Mouse (Mus musculus) limb, embryonic 13.5 days (tissue): Measurements from ENCODE around the gene Fnbp1. TPM values are rescaled to one million over a fixed set of nuclear protein-coding genes. Genes with fewer than 3 reads are reported as not detected.

Experiments used
- ATAC-seq: fragments of 200-750 bp; cut with Nextera tagmentation; 2 replicates; pipeline ENCODE4 v1.8.0; 2017; ENCODE audit warnings: low read depth, moderate number of reproducible peaks, moderate TSS enrichment; ENCODE audit not compliant: low FRiP score
- H3K27ac ChIP-seq: fragments of 300-500 bp; sonication (generic); 2 replicates; pipeline ENCODE4 v1.5.1; 2015; ENCODE audit warnings: inconsistent platforms, mild to moderate bottlenecking, moderate library complexity
- H3K27me3 ChIP-seq: fragments of 300-500 bp; sonication (generic); 2 replicates; pipeline ENCODE4 v1.6.1; 2015; ENCODE audit warnings: mild to moderate bottlenecking, inconsistent platforms
- H3K36me3 ChIP-seq: fragments of 300-500 bp; sonication (generic); 2 replicates; pipeline ENCODE4 v1.6.1; 2015; ENCODE audit warnings: inconsistent platforms, mild to moderate bottlenecking, moderate library complexity
- H3K4me1 ChIP-seq: fragments of 300-500 bp; sonication (generic); 2 replicates; pipeline ENCODE4 v1.6.1; 2015; ENCODE audit warnings: inconsistent platforms
- H3K4me2 ChIP-seq: fragments of 300-500 bp; sonication (generic); replicated peaks from 2 replicates; pipeline ENCODE4 v1.6.1; 2015; ENCODE audit warnings: inconsistent platforms, mild to moderate bottlenecking, moderate library complexity
- H3K4me3 ChIP-seq: fragments of 300-500 bp; sonication (generic); 2 replicates; pipeline ENCODE4 v1.5.1; 2015; ENCODE audit warnings: moderate library complexity, mild to moderate bottlenecking, inconsistent platforms
- H3K9ac ChIP-seq: fragments of 300-500 bp; sonication (generic); 2 replicates; pipeline ENCODE4 v1.6.1; 2015; ENCODE audit warnings: mild to moderate bottlenecking, inconsistent platforms
- H3K9me3 ChIP-seq: fragments of 300-500 bp; sonication (generic); 2 replicates; pipeline ENCODE4 v1.6.1; 2016; ENCODE audit warnings: inconsistent platforms
- WGBS: fragments of 180-500 bp; shearing (Covaris S2); methylation state at CpG from one replicate; pipeline ENCODE4 v1.1.7; 2015; 5-methylcytosine and 5-hydroxymethylcytosine counted together
- polyA plus RNA-seq: library from polyadenylated mRNA; unstranded; fragments of >200 nt; fragmentation: Nextera tagmentation; extraction: Ambion mirVana; gene quantifications from 2 replicates; pipeline ENCODE4 v1.2.1, GENCODE M21; 2015

The Fnbp1 gene
- polyA plus RNA-seq, 1 experiment from 2014 or later = 24.5 TPM

- WGBS = 23% methylated on average over 5 of the region's 5 CpGs
- no peaks in the 10 kb centered on the region for H3K9me3 ChIP-seq
- no peak overlapping the region for H3K9ac ChIP-seq
- no peaks in the 10 kb centered on the region for H3K27me3 ChIP-seq
- H3K4me3 ChIP-seq = no peak overlapping the region
- peak overlapping the region; percentile 33; the same call in 1 of the 2 replicates for H3K27ac ChIP-seq
- H3K36me3 ChIP-seq = peaks cover 38% of the 10 kb centered on the region
- H3K4me1 ChIP-seq = peaks cover 37% of the 10 kb centered on the region
- no peak for ATAC-seq
- H3K4me2 ChIP-seq = no peak overlapping the region
Observed at GRCm38 (mm10) chr2:31087085-31087484, 54.7 kb downstream of the Fnbp1 start.

GRCm38 (mm10) chr2:31086543-31086942, 55.3 kb downstream of the Fnbp1 start:
- Histone ChIP-seq H3K9me3 (no peaks in the 10 kb centered on the region), H3K9ac (no peak overlapping the region), H3K36me3 (peaks cover 36% of the 10 kb centered on the region), H3K27me3 (no peaks in the 10 kb centered on the region), H3K27ac (peak overlapping the region; percentile 33; the same call in 1 of the 2 replicates), H3K4me2 (no peak overlapping the region), H3K4me1 (peaks cover 37% of the 10 kb centered on the region), H3K4me3 (no peak overlapping the region)
- no peak for ATAC-seq

- 93% methylated on average over 9 of the region's 9 CpGs for WGBS
Observed at GRCm38 (mm10) chr2:31084169-31084850, 57.5 kb downstream of the Fnbp1 start.

GRCm38 (mm10) chr2:31083372-31083771, 58.4 kb downstream of the Fnbp1 start:
- no peak for ATAC-seq
- Histone ChIP-seq H3K36me3 (peaks cover 50% of the 10 kb centered on the region), H3K4me1 (peaks cover 21% of the 10 kb centered on the region), H3K27me3 (no peaks in the 10 kb centered on the region), H3K4me2 (no peak overlapping the region), H3K9ac (no peak overlapping the region), H3K4me3 (no peak overlapping the region), H3K9me3 (no peaks in the 10 kb centered on the region), H3K27ac (no peak overlapping the region)
- 88% methylated on average over 8 of the region's 8 CpGs for WGBS

More at GRCm38 (mm10) chr2:31084169-31084850, 57.5 kb downstream of the Fnbp1 start:
- ATAC-seq = no peak
- no peak overlapping the region for H3K27ac ChIP-seq
- no peak overlapping the region for H3K9ac ChIP-seq
- no peaks in the 10 kb centered on the region for H3K9me3 ChIP-seq
- H3K27me3 ChIP-seq = no peaks in the 10 kb centered on the region
- no peak overlapping the region for H3K4me2 ChIP-seq
- H3K4me3 ChIP-seq = no peak overlapping the region
- H3K4me1 ChIP-seq = peaks cover 29% of the 10 kb centered on the region
- peaks cover 46% of the 10 kb centered on the region for H3K36me3 ChIP-seq

GRCm38 (mm10) chr2:31082639-31083038, 59.2 kb downstream of the Fnbp1 start:
- Histone ChIP-seq H3K9me3 (no peaks in the 10 kb centered on the region), H3K9ac (no peak overlapping the region), H3K4me1 (peaks cover 13% of the 10 kb centered on the region), H3K4me3 (no peak overlapping the region), H3K27ac (no peak overlapping the region), H3K36me3 (peaks cover 50% of the 10 kb centered on the region), H3K4me2 (no peak overlapping the region), H3K27me3 (no peaks in the 10 kb centered on the region)
- 90% methylated on average over 17 of the region's 17 CpGs for WGBS
- ATAC-seq = no peak

- Histone ChIP-seq H3K9ac (no peak overlapping the region), H3K9me3 (no peaks in the 10 kb centered on the region), H3K4me1 (peaks cover under 1% of the 10 kb centered on the region; the same call in 1 of the 2 replicates), H3K4me2 (no peak overlapping the region), H3K36me3 (peaks cover 50% of the 10 kb centered on the region), H3K27me3 (no peaks in the 10 kb centered on the region), H3K4me3 (no peak overlapping the region), H3K27ac (no peak overlapping the region)
- 77% methylated on average over 4 of the region's 4 CpGs for WGBS
- ATAC-seq = no peak
Observed at GRCm38 (mm10) chr2:31081349-31081748, 60.5 kb downstream of the Fnbp1 start.

- Histone ChIP-seq H3K27ac (no peak overlapping the region), H3K36me3 (peaks cover 43% of the 10 kb centered on the region), H3K4me1 (no peaks in the 10 kb centered on the region), H3K9ac (no peak overlapping the region), H3K27me3 (no peaks in the 10 kb centered on the region), H3K9me3 (no peaks in the 10 kb centered on the region), H3K4me2 (no peak overlapping the region), H3K4me3 (no peak overlapping the region)
- ATAC-seq = no peak
- 91% methylated on average over 6 of the region's 6 CpGs for WGBS
Observed at GRCm38 (mm10) chr2:31079117-31079516, 62.7 kb downstream of the Fnbp1 start.

GRCm38 (mm10) chr2:31077574-31077973, 64.2 kb downstream of the Fnbp1 start:
- H3K4me1 ChIP-seq = no peaks in the 10 kb centered on the region
- no peak overlapping the region for H3K9ac ChIP-seq
- H3K9me3 ChIP-seq = peaks cover 1% of the 10 kb centered on the region; the same call in 1 of the 2 replicates
- H3K27ac ChIP-seq = no peak overlapping the region
- H3K4me3 ChIP-seq = no peak overlapping the region
- no peaks in the 10 kb centered on the region for H3K27me3 ChIP-seq
- H3K4me2 ChIP-seq = no peak overlapping the region
- H3K36me3 ChIP-seq = peaks cover 43% of the 10 kb centered on the region
- 56% methylated on average over 5 of the region's 5 CpGs for WGBS
- no peak for ATAC-seq

GRCm38 (mm10) chr2:31076351-31077140, 65.3 kb downstream of the Fnbp1 start:
- H3K4me2 ChIP-seq = no peak overlapping the region
- H3K9me3 ChIP-seq = peaks cover 5% of the 10 kb centered on the region; the same call in 1 of the 2 replicates
- no peak overlapping the region for H3K4me3 ChIP-seq
- H3K9ac ChIP-seq = no peak overlapping the region
- H3K27ac ChIP-seq = no peak overlapping the region
- 92% methylated on average over 16 of the region's 16 CpGs for WGBS
- ATAC-seq = no peak
- peaks cover 44% of the 10 kb centered on the region for H3K36me3 ChIP-seq
- H3K27me3 ChIP-seq = no peaks in the 10 kb centered on the region
- no peaks in the 10 kb centered on the region for H3K4me1 ChIP-seq

- Histone ChIP-seq H3K27me3 (no peaks in the 10 kb centered on the region), H3K4me3 (no peak overlapping the region), H3K9me3 (peaks cover 5% of the 10 kb centered on the region; the same call in 1 of the 2 replicates), H3K36me3 (peaks cover 43% of the 10 kb centered on the region), H3K4me2 (no peak overlapping the region), H3K9ac (no peak overlapping the region), H3K4me1 (no peaks in the 10 kb centered on the region), H3K27ac (no peak overlapping the region)
- no peak for ATAC-seq
- 88% methylated on average over 7 of the region's 7 CpGs for WGBS
Observed at GRCm38 (mm10) chr2:31075836-31076235, 66.0 kb downstream of the Fnbp1 start.

GRCm38 (mm10) chr2:31075168-31075567, 66.6 kb downstream of the Fnbp1 start:
- H3K27me3 ChIP-seq = no peaks in the 10 kb centered on the region
- no peak for ATAC-seq
- H3K4me2 ChIP-seq = no peak overlapping the region
- H3K9ac ChIP-seq = no peak overlapping the region
- H3K9me3 ChIP-seq = peaks cover 5% of the 10 kb centered on the region; the same call in 1 of the 2 replicates
- H3K4me3 ChIP-seq = no peak overlapping the region
- H3K27ac ChIP-seq = no peak overlapping the region
- H3K4me1 ChIP-seq = no peaks in the 10 kb centered on the region
- peaks cover 41% of the 10 kb centered on the region for H3K36me3 ChIP-seq
- WGBS = 86% methylated on average over 2 of the region's 2 CpGs

- peak overlapping the region; percentile 89; the same call in 1 of the 2 replicates for H3K27ac ChIP-seq
Observed at GRCm38 (mm10) chr2:31069506-31069905, 72.3 kb downstream of the Fnbp1 start.

More at GRCm38 (mm10) chr2:31069506-31069905, 72.3 kb downstream of the Fnbp1 start:
- no peak for ATAC-seq
- peaks cover 5% of the 10 kb centered on the region; the same call in 1 of the 2 replicates for H3K9me3 ChIP-seq
- no peak overlapping the region for H3K9ac ChIP-seq
- peaks cover 30% of the 10 kb centered on the region for H3K36me3 ChIP-seq
- H3K4me1 ChIP-seq = peaks cover 21% of the 10 kb centered on the region
- H3K4me3 ChIP-seq = no peak overlapping the region
- H3K4me2 ChIP-seq = no peak overlapping the region
- 91% methylated on average over 7 of the region's 7 CpGs for WGBS
- H3K27me3 ChIP-seq = no peaks in the 10 kb centered on the region
